Mouse (Mus musculus): ENCODE measurements around the gene Icam2. TPM values are rescaled to one million over a fixed set of nuclear protein-coding genes. Genes with fewer than 3 reads are reported as not detected.

Icam2 gene
- total and polyA plus RNA-seq, 3 experiments: 49.6 to 82.7 TPM; not detected in 1

DNA sequence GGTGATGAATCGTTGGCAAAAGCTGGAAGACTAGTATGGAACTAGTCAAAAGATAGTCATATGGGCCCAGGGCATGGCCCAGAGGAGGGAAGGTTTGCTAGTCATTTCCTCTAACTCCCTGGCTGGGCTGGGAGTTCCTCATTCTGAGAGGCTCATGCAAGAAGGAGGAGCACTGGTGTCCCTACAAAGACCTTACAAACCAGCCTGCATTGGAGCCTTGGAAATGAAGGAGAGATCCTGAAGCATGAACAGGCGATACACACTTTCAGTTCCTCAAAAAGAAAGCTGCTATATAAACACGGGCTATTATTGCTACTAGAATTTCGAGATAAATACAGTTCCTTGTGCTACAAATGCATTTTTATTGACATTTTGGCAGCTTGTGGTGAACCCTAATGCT lies 40.2 kb upstream of the Icam2 start (continued):
- no peak for TF ChIP-seq SMC3 (IDR thresholded peaks at IDR 0.05; ENCODE audit: low read depth, low read length)

DNA sequence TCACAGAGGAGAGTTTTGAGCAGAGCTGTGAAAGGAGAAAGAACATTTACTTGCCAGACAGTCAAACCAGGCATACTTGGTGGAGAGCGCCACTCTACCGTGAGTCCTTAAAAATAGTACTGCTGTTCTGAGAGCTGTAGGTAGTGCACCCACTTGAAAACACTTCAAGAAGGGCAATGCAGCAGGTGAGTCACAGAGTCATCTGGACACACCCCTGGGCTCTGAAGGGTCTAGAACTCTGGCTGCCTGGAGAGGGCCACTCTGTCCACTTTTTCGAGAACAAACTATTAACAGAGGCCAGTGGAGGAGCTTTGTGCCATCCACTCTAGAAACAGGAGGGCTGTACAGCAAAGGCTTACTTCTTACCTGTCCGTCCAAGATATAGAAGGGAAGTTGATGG lies 38.6 kb upstream of the Icam2 start:
- no peaks in the 10 kb centered on the region for H3K27me3 ChIP-seq (ENCODE audit: control insufficient read depth in 1 of 2, insufficient read depth in 2 of 2, low read length in 2 of 2)

DNA sequence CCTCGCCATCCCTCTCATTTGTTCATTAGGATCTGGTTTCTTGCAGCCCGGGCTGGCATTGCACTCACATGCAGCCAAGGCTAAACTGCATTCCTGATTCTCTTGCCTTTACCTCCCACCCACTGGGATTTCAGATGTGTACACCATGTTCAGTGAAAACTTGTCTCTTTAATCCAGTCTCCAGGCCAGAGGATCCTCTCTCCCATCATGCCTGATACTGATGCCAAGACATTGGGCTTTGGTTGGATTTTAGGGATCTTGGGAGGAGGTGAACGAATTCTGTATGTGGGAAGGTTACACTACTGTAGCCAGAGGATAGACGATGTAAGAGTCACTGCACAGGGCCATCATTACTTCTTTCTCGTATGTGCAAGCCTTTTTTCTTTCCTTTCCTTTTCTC lies 37.3 kb upstream of the Icam2 start:
- Histone ChIP-seq H3K36me3 (ENCODE audit: control insufficient read depth in 1 of 2, insufficient read depth in 2 of 2, low read length in 2 of 2) (peaks cover 2 to 23% of the 10 kb centered on the region in 2 experiments; a peak in 3 of 4 replicates), H3K27me3 (ENCODE audit: control insufficient read depth in 1 of 2, insufficient read depth in 2 of 2, low read length in 2 of 2) (no peaks in the 10 kb centered on the region), H3K9me3 (replicated peaks; ENCODE audit: insufficient read depth, low read length) (no peaks in the 10 kb centered on the region), H3K4me3 (ENCODE audit: control insufficient read depth in 1 of 2, insufficient read depth in 1 of 2, low read depth in 2 of 2, low read length in 2 of 2) (no peak overlapping the region), H3K79me2 (ENCODE audit: control insufficient read depth, insufficient read depth, low read length, poor library complexity) (no peaks in the 10 kb centered on the region), H3K27ac (ENCODE audit: control insufficient read depth, low read depth, low read length) (no peak overlapping the region), H3K9ac (ENCODE audit: control insufficient read depth, low read depth, low read length, poor library complexity, severe bottlenecking) (no peak overlapping the region), H3K4me1 (ENCODE audit: control insufficient read depth in 1 of 2, insufficient read depth in 2 of 2, low read length in 2 of 2) (peaks cover 18 to 19% of the 10 kb centered on the region in 2 experiments)
- no peak for TF ChIP-seq SMC3 (IDR thresholded peaks at IDR 0.05; ENCODE audit: low read depth, low read length)
- no peak for TF ChIP-seq USF2 (IDR thresholded peaks at IDR 0.05; ENCODE audit: borderline replicate concordance in 1 of 2, insufficient read depth in 1 of 2, low read depth in 1 of 2, low read length in 2 of 2)
- no peak for TF ChIP-seq TBP (IDR thresholded peaks at IDR 0.05; ENCODE audit: low read depth, low read length)
- no peak for TF ChIP-seq MYB (IDR thresholded peaks at IDR 0.05; ENCODE audit: low read depth, low read length)
- TF ChIP-seq USF1 (IDR thresholded peaks at IDR 0.05; ENCODE audit: low read depth, low read length): no peak
- no peak for TF ChIP-seq ZKSCAN1 (IDR thresholded peaks at IDR 0.05; ENCODE audit: low read depth, low read length)
- TF ChIP-seq GATA1 (IDR thresholded peaks at IDR 0.05; ENCODE audit: low read depth, low read length): no peak
- TF ChIP-seq MAX (IDR thresholded peaks at IDR 0.05; ENCODE audit: low read length): no peak
- no peak for TF ChIP-seq CTCF (IDR thresholded peaks at IDR 0.05 in 2 of 3, conservative IDR thresholded peaks at IDR 0.05 in 1 of 3; ENCODE audit: control insufficient read depth in 1 of 3, insufficient read depth in 1 of 3, low read depth in 2 of 3, low read length in 3 of 3, poor library complexity in 1 of 3, severe bottlenecking in 1 of 3)
- TF ChIP-seq ZC3H11A (IDR thresholded peaks at IDR 0.05; ENCODE audit: low read depth, low read length): no peak
- no peak for TF ChIP-seq SIN3A (IDR thresholded peaks at IDR 0.05; ENCODE audit: low read length)
- no peak for TF ChIP-seq MAFK (IDR thresholded peaks at IDR 0.05; ENCODE audit: borderline replicate concordance, low read depth, low read length)
- no peak for TF ChIP-seq POLR2A (IDR thresholded peaks at IDR 0.05; ENCODE audit: control insufficient read depth in 1 of 2, insufficient read depth in 1 of 2, low read depth in 1 of 2, low read length in 2 of 2, poor library complexity in 1 of 2)
- TF ChIP-seq BHLHE40 (IDR thresholded peaks at IDR 0.05; ENCODE audit: borderline replicate concordance, low read depth, low read length): no peak
- no peak for TF ChIP-seq TCF12 (IDR thresholded peaks at IDR 0.05; ENCODE audit: low read depth, low read length)
- TF ChIP-seq ZMIZ1 (IDR thresholded peaks at IDR 0.05; ENCODE audit: low read depth, low read length): no peak
- no peak for TF ChIP-seq TAL1 (IDR thresholded peaks at IDR 0.05; ENCODE audit: low read length)
- no peak for TF ChIP-seq UBTF (IDR thresholded peaks at IDR 0.05; ENCODE audit: borderline replicate concordance, insufficient read depth, low read depth, low read length)
- no peak for TF ChIP-seq RAD21 (IDR thresholded peaks at IDR 0.05; ENCODE audit: low read depth, low read length)
- DNase-seq (ENCODE audit: low read depth, low spot score): no peak

More for the DNA sequence above, 38.6 kb upstream of the Icam2 start:
- Histone ChIP-seq H3K4me3 (ENCODE audit: control insufficient read depth in 1 of 2, insufficient read depth in 1 of 2, low read depth in 2 of 2, low read length in 2 of 2) (no peak overlapping the region), H3K79me2 (ENCODE audit: control insufficient read depth, insufficient read depth, low read length, poor library complexity) (no peaks in the 10 kb centered on the region), H3K9ac (ENCODE audit: control insufficient read depth, low read depth, low read length, poor library complexity, severe bottlenecking) (no peak overlapping the region), H3K36me3 (ENCODE audit: control insufficient read depth in 1 of 2, insufficient read depth in 2 of 2, low read length in 2 of 2) (peaks cover 2 to 34% of the 10 kb centered on the region in 2 experiments; a peak in 3 of 4 replicates), H3K9me3 (replicated peaks; ENCODE audit: insufficient read depth, low read length) (no peaks in the 10 kb centered on the region), H3K4me1 (ENCODE audit: control insufficient read depth in 1 of 2, insufficient read depth in 2 of 2, low read length in 2 of 2) (peaks cover 23 to 28% of the 10 kb centered on the region in 2 experiments), H3K27ac (ENCODE audit: control insufficient read depth, low read depth, low read length) (no peak overlapping the region)
- no peak for DNase-seq (ENCODE audit: low read depth, low spot score)
- TF ChIP-seq POLR2AphosphoS2 (IDR thresholded peaks at IDR 0.05; ENCODE audit: low read length) (no peak), EP300 (IDR thresholded peaks at IDR 0.05; ENCODE audit: low read depth in 1 of 2, low read length in 2 of 2) (no peak), CHD1 (IDR thresholded peaks at IDR 0.05; ENCODE audit: low read depth, low read length) (no peak), SMC3 (IDR thresholded peaks at IDR 0.05; ENCODE audit: low read depth, low read length) (no peak), MAX (IDR thresholded peaks at IDR 0.05; ENCODE audit: low read length) (no peak), NELFE (IDR thresholded peaks at IDR 0.05; ENCODE audit: low read depth, low read length) (no peak), POLR2A (IDR thresholded peaks at IDR 0.05; ENCODE audit: control insufficient read depth in 1 of 2, insufficient read depth in 1 of 2, low read depth in 1 of 2, low read length in 2 of 2, poor library complexity in 1 of 2) (no peak), ETS1 (IDR thresholded peaks at IDR 0.05; ENCODE audit: low read depth, low read length) (no peak), NRF1 (IDR thresholded peaks at IDR 0.05; ENCODE audit: insufficient read depth, low read depth, low read length, poor library complexity, severe bottlenecking) (no peak), ZMIZ1 (IDR thresholded peaks at IDR 0.05; ENCODE audit: low read depth, low read length) (no peak), CHD2 (IDR thresholded peaks at IDR 0.05; ENCODE audit: low read length) (no peak), TBP (IDR thresholded peaks at IDR 0.05; ENCODE audit: low read depth, low read length) (no peak), USF1 (IDR thresholded peaks at IDR 0.05; ENCODE audit: low read depth, low read length) (no peak), TAL1 (IDR thresholded peaks at IDR 0.05; ENCODE audit: low read length) (no peak), KAT2A (conservative IDR thresholded peaks at IDR 0.05; ENCODE audit: low read depth, low read length) (no peak), TCF12 (IDR thresholded peaks at IDR 0.05; ENCODE audit: low read depth, low read length) (no peak)
